Mouse (Mus musculus) kidney, adult 2 months (tissue): ENCODE results near the gene Txnrd3. TPM values are rescaled to one million over a fixed set of nuclear protein-coding genes. Genes with fewer than 3 reads are reported as not detected.
A peak's percentile ranks its signal among the peaks of the same experiment; 100 is the strongest.

Experiments used
- DNase-seq: peaks from one replicate; pipeline ENCODE4 v3.0.0; 2021
- H3K27ac ChIP-seq: fragments of 200-500 bp; 2 replicates; pipeline ENCODE4 v1.5.1; 2012; ENCODE audit warnings: low read depth, low read length, control low read depth, inconsistent platforms; ENCODE audit not compliant: insufficient read depth
- H3K27me3 ChIP-seq: fragments of 200-500 bp; replicated peaks from 2 replicates; pipeline ENCODE4 v1.6.1; 2012; ENCODE audit warnings: mild to moderate bottlenecking, moderate library complexity, low read length, inconsistent platforms; ENCODE audit not compliant: control insufficient read depth, insufficient read depth
- H3K36me3 ChIP-seq: fragments of 200-500 bp; 2 replicates; pipeline ENCODE4 v1.6.1; 2012; ENCODE audit warnings: mild to moderate bottlenecking, moderate library complexity, low read length, inconsistent platforms; ENCODE audit not compliant: control insufficient read depth, insufficient read depth
- H3K4me1 ChIP-seq: fragments of 200-500 bp; 2 replicates; pipeline ENCODE4 v1.6.1; 2011; ENCODE audit warnings: low read length; ENCODE audit not compliant: control insufficient read depth, insufficient read depth
- H3K4me3 ChIP-seq: fragments of 200-500 bp; 2 replicates; pipeline ENCODE4 v1.5.1; 2011; ENCODE audit warnings: mild to moderate bottlenecking, low read depth, low read length, control low read depth; ENCODE audit not compliant: insufficient read depth
- CTCF ChIP-seq: fragments of 200-500 bp; conservative IDR thresholded peaks from 2 replicates; pipeline ENCODE4 v1.5.1; 2011; ENCODE audit warnings: low read depth, mild to moderate bottlenecking, control low read depth, low read length, moderate library complexity, mixed read lengths; ENCODE audit not compliant: insufficient read depth, insufficient read length
- POLR2A ChIP-seq: fragments of 200-500 bp; IDR thresholded peaks from one replicate; pipeline ENCODE4 v1.6.1; 2011; ENCODE audit warnings: low read depth, low read length, control low read depth
- WGBS: fragments of 180-500 bp; shearing (Covaris S2); methylation state at CpG from one replicate; pipeline ENCODE4 v1.1.7; 2018; 5-methylcytosine and 5-hydroxymethylcytosine counted together
- polyA plus RNA-seq: library from polyadenylated mRNA; depleted of rRNA; stranded (reverse); fragments of >200 nt; gene quantifications from 2 replicates; pipeline ENCODE4 v1.2.3, GENCODE M21; 2012; rRNA removed

The Txnrd3 gene
- polyA plus RNA-seq, 1 experiment = 16.9 TPM

- no peak overlapping the region for H3K4me3 ChIP-seq
- no peak for TF ChIP-seq POLR2A
- peak; percentile 89 for TF ChIP-seq CTCF
- 22% methylated on average over 10 of the region's 10 CpGs for WGBS
- H3K27ac ChIP-seq = no peak overlapping the region
- no peaks in the 10 kb centered on the region for H3K36me3 ChIP-seq
- DNase-seq = peak; percentile 70
- no peaks in the 10 kb centered on the region for H3K4me1 ChIP-seq
- no peaks in the 10 kb centered on the region for H3K27me3 ChIP-seq
Observed at GRCm38 (mm10) chr6:89679291-89679835, 35.6 kb downstream of the Txnrd3 start.

- no peak overlapping the region for H3K27ac ChIP-seq
- WGBS = 11% methylated on average over 8 of the region's 8 CpGs
- no peak overlapping the region for H3K4me3 ChIP-seq
- H3K4me1 ChIP-seq = no peaks in the 10 kb centered on the region
- DNase-seq = peak; percentile 85
- TF ChIP-seq POLR2A = no peak
- TF ChIP-seq CTCF = peak; percentile 92
- no peaks in the 10 kb centered on the region for H3K36me3 ChIP-seq
- H3K27me3 ChIP-seq = no peaks in the 10 kb centered on the region
Observed at GRCm38 (mm10) chr6:89680155-89680554, 36.4 kb downstream of the Txnrd3 start.

GRCm38 (mm10) chr6:89684231-89684630 lies 40.4 kb downstream of the Txnrd3 start:
- 22% methylated on average over 1 of the region's 1 CpGs for WGBS
- Histone ChIP-seq H3K27me3 (no peaks in the 10 kb centered on the region), H3K4me1 (no peaks in the 10 kb centered on the region), H3K27ac (no peak overlapping the region), H3K36me3 (no peaks in the 10 kb centered on the region), H3K4me3 (no peak overlapping the region)
- peak; percentile 26; the same call in 1 of the 2 replicates for TF ChIP-seq CTCF
- TF ChIP-seq POLR2A = no peak
- peak; percentile 15 for DNase-seq

DNA sequence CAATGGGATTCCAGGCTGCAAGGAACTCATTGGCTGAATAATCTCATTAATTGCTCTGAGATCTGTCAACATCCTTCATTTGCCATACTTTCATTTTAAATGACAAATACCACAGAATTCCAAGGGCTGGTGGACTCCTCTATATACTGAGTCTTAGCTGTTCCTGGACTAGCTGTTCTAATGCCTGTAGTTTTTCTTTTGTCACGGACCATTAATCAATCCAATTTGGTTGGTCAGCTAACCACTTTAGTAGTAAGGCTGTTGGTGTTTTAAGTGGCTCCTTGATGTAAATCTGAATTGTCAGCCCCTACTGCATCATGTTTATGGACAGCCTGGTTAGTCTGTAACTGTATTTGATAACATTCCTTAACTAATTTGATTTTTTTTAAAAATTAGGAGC lies 43.3 kb downstream of the Txnrd3 start:
- Histone ChIP-seq H3K36me3 (no peaks in the 10 kb centered on the region), H3K4me3 (no peak overlapping the region), H3K4me1 (no peaks in the 10 kb centered on the region), H3K27ac (no peak overlapping the region), H3K27me3 (no peaks in the 10 kb centered on the region)
- peak; percentile 12 for DNase-seq
- TF ChIP-seq POLR2A (no peak), CTCF (no peak)
- 38% methylated on average over 1 of the region's 1 CpGs for WGBS

DNA sequence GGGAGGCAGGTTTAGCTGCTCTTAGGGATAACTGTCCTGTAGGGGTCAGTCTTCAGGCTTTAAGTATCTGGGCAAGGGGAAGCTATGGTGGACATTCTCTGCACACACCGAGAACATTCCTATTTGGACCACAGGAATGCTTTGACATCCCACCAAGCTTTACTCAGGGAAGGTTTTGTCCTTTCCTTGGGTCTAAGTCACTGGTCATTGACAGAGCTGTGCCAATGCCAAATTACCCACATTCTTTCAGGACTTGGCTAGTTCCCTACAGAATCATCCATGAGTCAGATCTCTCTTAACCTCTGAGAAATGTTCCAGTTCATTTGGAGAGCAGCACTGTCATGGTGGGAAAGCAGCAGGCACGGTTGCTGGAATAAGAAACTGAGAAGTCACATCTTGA lies 62.8 kb downstream of the Txnrd3 start:
- DNase-seq = no peak
- TF ChIP-seq CTCF = no peak
- no peak for TF ChIP-seq POLR2A

GRCm38 (mm10) chr6:89707240-89707639 lies 63.5 kb downstream of the Txnrd3 start, which contains the start of gene Vmn1r40:
TSS of gene Vmn1r40 (plus strand) at chr6:89707540.
- WGBS = 76% methylated on average over 4 of the region's 4 CpGs
- H3K4me1 ChIP-seq = no peaks in the 10 kb centered on the region
- TF ChIP-seq CTCF = no peak
- H3K27me3 ChIP-seq = no peaks in the 10 kb centered on the region
- H3K4me3 ChIP-seq = no peak within 1 kb of the TSS
- DNase-seq = no peak
- no peak within 1 kb of the TSS for H3K27ac ChIP-seq
- H3K36me3 ChIP-seq = no peaks in the 10 kb centered on the region

More for the DNA sequence above, 62.8 kb downstream of the Txnrd3 start:
- WGBS = 64% methylated on average over 2 of the region's 2 CpGs
- no peaks in the 10 kb centered on the region for H3K36me3 ChIP-seq
- no peak overlapping the region for H3K27ac ChIP-seq
- H3K4me1 ChIP-seq = no peaks in the 10 kb centered on the region
- H3K27me3 ChIP-seq = no peaks in the 10 kb centered on the region
- no peak overlapping the region for H3K4me3 ChIP-seq

- Histone ChIP-seq H3K4me3 (no peak overlapping the region), H3K36me3 (no peaks in the 10 kb centered on the region), H3K27me3 (no peaks in the 10 kb centered on the region), H3K4me1 (no peaks in the 10 kb centered on the region), H3K27ac (no peak overlapping the region)
- TF ChIP-seq CTCF = no peak
- TF ChIP-seq POLR2A = no peak
- no peak for DNase-seq
Observed at GRCm38 (mm10) chr6:89718051-89718450, 74.3 kb downstream of the Txnrd3 start.

Other genes starting within 250 kb of the Txnrd3 start
- 86.5 and 103 TPM in 2 replicates for gene Chchd6, start 48.3 kb upstream of the Txnrd3 start, polyA plus RNA-seq
- gene Vmn1r40, start 63.6 kb downstream of the Txnrd3 start, polyA plus RNA-seq = not detected in 2 replicates
- not detected in 2 replicates for gene Vmn1r41, start 96.8 kb downstream of the Txnrd3 start, polyA plus RNA-seq
- gene Vmn1r42, start 232.4 kb downstream of the Txnrd3 start, polyA plus RNA-seq = not detected in 2 replicates
- gene Vmn1r43, start 232.4 kb downstream of the Txnrd3 start, polyA plus RNA-seq = not detected in 2 replicates
- gene Vmn1r44, start 239.7 kb downstream of the Txnrd3 start, polyA plus RNA-seq = not detected in 2 replicates